Mouse (Mus musculus): ENCODE measurements around the gene Gm17087. TPM values are rescaled to one million over a fixed set of nuclear protein-coding genes. Genes with fewer than 3 reads are reported as not detected.

Gene Gm17087
- 1 to 10 TPM; 1.1 to 1.5 TPM for polyA plus RNA-seq (2017; shearing (Covaris generic))

GRCm38 (mm10) chr17:8566850-8567249, at the start of gene Gm17087:
TSS of gene Gm17087 (minus strand) at chr17:8566950.

GRCm38 (mm10) chr17:8525225-8525721, 41.5 kb downstream of the Gm17087 start, which contains the start of gene Pde10a:
TSS of gene Pde10a (plus strand) at chr17:8525372.

Other genes with a start within 250 kb of the Gm17087 start
- under 1 TPM; 0.34 to 0.65 TPM for gene Prr18, start 229.5 kb downstream of the Gm17087 start, polyA plus RNA-seq (2017; shearing (Covaris generic))
- 1 to 10 TPM in 1 of 2 experiments, under 1 TPM in 1; 0.51 to 1.1 TPM for gene T2, start 211.0 kb downstream of the Gm17087 start, polyA plus RNA-seq (2017; shearing (Covaris generic))
- not detected for gene T, start 132.5 kb downstream of the Gm17087 start, polyA plus RNA-seq (2017; shearing (Covaris generic))
- 1 to 10 TPM in 1 of 2 experiments, under 1 TPM in 1; 0.04 to 2.8 TPM for gene Pde10a, start 41.6 kb downstream of the Gm17087 start, polyA plus RNA-seq (2017; shearing (Covaris generic))